Mouse (Mus musculus): ENCODE results near the gene Ehbp1. TPM values are rescaled to one million over a fixed set of nuclear protein-coding genes. Genes with fewer than 3 reads are reported as not detected.

The Ehbp1 gene
- polyA plus RNA-seq, 1 experiment from 2014 or later: 6.7 TPM

GRCm38 (mm10) chr11:22206611-22207010 is 135.5 kb downstream of the Ehbp1 start:
- Histone ChIP-seq H3K4me1 (no peaks in the 10 kb centered on the region), H3K36me3 (replicated peaks) (no peaks in the 10 kb centered on the region), H3K27ac (replicated peaks) (no peak overlapping the region), H3K9me3 (no peaks in the 10 kb centered on the region), H3K27me3 (replicated peaks; ENCODE audit: low read depth, poor library complexity, severe bottlenecking) (no peaks in the 10 kb centered on the region), H3K4me3 (no peak overlapping the region)
- 60% methylated on average over 1 of the region's 1 CpGs for WGBS
- DNase-seq (ENCODE audit: low spot score): no peak

DNA sequence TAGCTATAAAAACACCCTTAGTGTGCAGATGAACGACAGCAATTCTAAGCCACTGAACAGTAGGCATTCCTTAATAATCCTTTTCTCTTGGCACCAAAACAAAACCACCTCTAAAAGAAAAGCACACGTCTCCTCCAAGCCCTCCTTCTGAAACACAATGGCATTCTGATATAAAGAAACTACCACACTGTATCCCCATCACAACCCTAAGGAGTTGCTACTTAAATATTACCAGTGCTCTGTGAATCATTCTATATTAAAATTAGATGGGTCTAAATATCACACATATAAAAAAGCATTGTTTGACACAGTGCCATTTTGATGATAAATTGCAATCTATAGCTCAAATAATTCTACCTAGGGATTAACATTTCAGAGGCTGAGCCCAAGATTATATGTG is 135.9 kb downstream of the Ehbp1 start:
- H3K4me1 ChIP-seq: no peaks in the 10 kb centered on the region
- H3K4me3 ChIP-seq: no peak overlapping the region
- H3K9me3 ChIP-seq: no peaks in the 10 kb centered on the region
- WGBS: 59% methylated on average over 2 of the region's 2 CpGs
- DNase-seq (ENCODE audit: low spot score): no peak
- H3K27me3 ChIP-seq (replicated peaks; ENCODE audit: low read depth, poor library complexity, severe bottlenecking): no peaks in the 10 kb centered on the region
- H3K36me3 ChIP-seq (replicated peaks): no peaks in the 10 kb centered on the region
- H3K27ac ChIP-seq (replicated peaks): no peak overlapping the region

DNA sequence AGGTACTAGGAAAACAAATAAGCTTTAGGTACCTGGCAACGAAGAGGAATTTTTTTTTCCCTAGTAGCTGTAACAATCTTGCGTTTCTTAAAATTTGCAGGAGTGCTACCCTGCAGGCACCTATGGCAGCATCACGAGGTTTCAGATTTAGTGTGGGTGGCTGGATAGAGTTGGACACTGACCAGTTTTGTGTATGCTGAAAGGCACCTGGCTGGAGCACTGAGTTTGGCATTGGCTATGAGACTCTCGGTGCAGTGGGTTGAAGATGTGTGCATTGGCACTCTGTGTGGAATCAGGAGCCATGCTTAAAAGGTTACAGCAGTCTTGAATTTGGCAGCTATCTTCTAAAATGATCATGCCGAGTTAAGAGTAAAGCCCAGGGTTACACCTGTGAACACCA is 138.7 kb downstream of the Ehbp1 start:
- H3K27ac ChIP-seq (replicated peaks): no peak overlapping the region
- H3K4me3 ChIP-seq: no peak overlapping the region
- no peaks in the 10 kb centered on the region for H3K36me3 ChIP-seq (replicated peaks)
- H3K4me1 ChIP-seq: peaks cover 12% of the 10 kb centered on the region
- H3K27me3 ChIP-seq (replicated peaks; ENCODE audit: low read depth, poor library complexity, severe bottlenecking): no peaks in the 10 kb centered on the region
- 91% methylated on average over 5 of the region's 5 CpGs for WGBS
- DNase-seq (ENCODE audit: low spot score): no peak
- no peaks in the 10 kb centered on the region for H3K9me3 ChIP-seq

GRCm38 (mm10) chr11:22201125-22201524 is 141.0 kb downstream of the Ehbp1 start:
- Histone ChIP-seq H3K27ac (replicated peaks) (no peak overlapping the region), H3K27me3 (replicated peaks; ENCODE audit: low read depth, poor library complexity, severe bottlenecking) (no peaks in the 10 kb centered on the region), H3K9me3 (no peaks in the 10 kb centered on the region), H3K4me1 (peaks cover 18% of the 10 kb centered on the region), H3K4me3 (no peak overlapping the region), H3K36me3 (replicated peaks) (no peaks in the 10 kb centered on the region)
- DNase-seq (ENCODE audit: low spot score): no peak
- 88% methylated on average over 8 of the region's 8 CpGs for WGBS

GRCm38 (mm10) chr11:22199881-22200280 is 142.2 kb downstream of the Ehbp1 start:
- Histone ChIP-seq H3K27ac (replicated peaks) (no peak overlapping the region), H3K4me3 (no peak overlapping the region), H3K27me3 (replicated peaks; ENCODE audit: low read depth, poor library complexity, severe bottlenecking) (no peaks in the 10 kb centered on the region), H3K4me1 (peaks cover 18% of the 10 kb centered on the region), H3K36me3 (replicated peaks) (no peaks in the 10 kb centered on the region), H3K9me3 (no peaks in the 10 kb centered on the region)
- no peak for DNase-seq (ENCODE audit: low spot score)
- 53% methylated on average over 3 of the region's 3 CpGs for WGBS

DNA sequence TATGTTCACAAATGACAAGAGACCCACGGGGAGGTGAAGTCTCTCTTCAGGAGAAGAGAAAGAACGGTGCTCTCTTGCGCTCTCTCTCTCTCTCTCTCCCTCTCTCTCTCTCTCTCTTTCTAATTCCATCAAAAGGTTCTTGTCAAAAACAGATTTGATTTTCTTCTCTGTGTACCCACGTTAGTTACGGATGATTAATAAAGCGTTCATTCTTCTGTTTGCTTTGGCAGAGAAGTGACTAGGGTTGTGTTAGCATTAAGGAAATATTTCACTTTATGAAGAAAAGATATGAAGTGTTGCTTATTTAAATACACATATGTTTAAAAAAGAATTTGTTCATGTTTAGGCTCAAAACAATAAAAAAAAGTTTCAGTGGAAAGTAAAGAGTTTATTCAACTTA is 143.7 kb downstream of the Ehbp1 start:
- DNase-seq (ENCODE audit: low spot score): no peak
- no peaks in the 10 kb centered on the region for H3K9me3 ChIP-seq
- peaks cover 18% of the 10 kb centered on the region for H3K4me1 ChIP-seq
- H3K36me3 ChIP-seq (replicated peaks): no peaks in the 10 kb centered on the region
- 62% methylated on average over 6 of the region's 6 CpGs for WGBS
- H3K27me3 ChIP-seq (replicated peaks; ENCODE audit: low read depth, poor library complexity, severe bottlenecking): no peaks in the 10 kb centered on the region
- no peak overlapping the region for H3K27ac ChIP-seq (replicated peaks)
- no peak overlapping the region for H3K4me3 ChIP-seq

GRCm38 (mm10) chr11:22197935-22198334 is 144.2 kb downstream of the Ehbp1 start:
- Histone ChIP-seq H3K9me3 (no peaks in the 10 kb centered on the region), H3K27ac (replicated peaks) (no peak overlapping the region), H3K4me1 (peaks cover 18% of the 10 kb centered on the region), H3K36me3 (replicated peaks) (no peaks in the 10 kb centered on the region), H3K4me3 (no peak overlapping the region), H3K27me3 (replicated peaks; ENCODE audit: low read depth, poor library complexity, severe bottlenecking) (no peaks in the 10 kb centered on the region)
- no peak for DNase-seq (ENCODE audit: low spot score)
- 73% methylated on average over 6 of the region's 6 CpGs for WGBS

DNA sequence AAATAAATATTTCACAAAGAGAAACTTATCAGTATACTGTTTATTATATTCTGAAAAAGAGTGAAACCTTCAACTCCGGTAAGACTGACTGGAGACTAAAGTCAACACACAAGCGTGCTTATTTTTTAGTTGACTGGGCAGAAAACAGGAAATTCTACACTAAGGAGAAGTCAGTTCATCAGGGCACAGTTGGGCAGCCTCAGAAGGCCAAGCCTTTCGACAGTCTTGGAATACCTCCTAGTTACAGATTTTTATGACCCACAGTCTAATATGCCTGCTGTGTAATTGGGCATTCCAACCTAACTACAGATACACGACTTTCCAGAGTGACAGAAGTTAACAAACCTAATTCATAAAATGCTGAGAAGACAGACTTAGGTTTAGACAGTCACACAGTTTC is 145.3 kb downstream of the Ehbp1 start:
- 77% methylated on average over 4 of the region's 4 CpGs for WGBS
- H3K4me1 ChIP-seq: peaks cover 18% of the 10 kb centered on the region
- no peaks in the 10 kb centered on the region for H3K9me3 ChIP-seq
- no peak overlapping the region for H3K4me3 ChIP-seq
- no peaks in the 10 kb centered on the region for H3K27me3 ChIP-seq (replicated peaks; ENCODE audit: low read depth, poor library complexity, severe bottlenecking)
- no peaks in the 10 kb centered on the region for H3K36me3 ChIP-seq (replicated peaks)
- no peak for DNase-seq (ENCODE audit: low spot score)
- no peak overlapping the region for H3K27ac ChIP-seq (replicated peaks)

GRCm38 (mm10) chr11:22194607-22195006 is 147.5 kb downstream of the Ehbp1 start:
- no peaks in the 10 kb centered on the region for H3K36me3 ChIP-seq (replicated peaks)
- no peak overlapping the region for H3K4me3 ChIP-seq
- 76% methylated on average over 3 of the region's 3 CpGs for WGBS
- H3K27me3 ChIP-seq (replicated peaks; ENCODE audit: low read depth, poor library complexity, severe bottlenecking): no peaks in the 10 kb centered on the region
- no peaks in the 10 kb centered on the region for H3K9me3 ChIP-seq
- H3K4me1 ChIP-seq: peaks cover 13% of the 10 kb centered on the region
- no peak overlapping the region for H3K27ac ChIP-seq (replicated peaks)
- DNase-seq (ENCODE audit: low spot score): no peak

- Histone ChIP-seq H3K27me3 (replicated peaks; ENCODE audit: low read depth, poor library complexity, severe bottlenecking) (no peaks in the 10 kb centered on the region), H3K4me3 (no peak overlapping the region), H3K9me3 (no peaks in the 10 kb centered on the region), H3K27ac (replicated peaks) (no peak overlapping the region), H3K36me3 (replicated peaks) (no peaks in the 10 kb centered on the region), H3K4me1 (no peaks in the 10 kb centered on the region)
- DNase-seq (ENCODE audit: low spot score): no peak
- WGBS: 75% methylated on average over 3 of the region's 3 CpGs
Observed at GRCm38 (mm10) chr11:22190576-22190975, 151.5 kb downstream of the Ehbp1 start.

DNA sequence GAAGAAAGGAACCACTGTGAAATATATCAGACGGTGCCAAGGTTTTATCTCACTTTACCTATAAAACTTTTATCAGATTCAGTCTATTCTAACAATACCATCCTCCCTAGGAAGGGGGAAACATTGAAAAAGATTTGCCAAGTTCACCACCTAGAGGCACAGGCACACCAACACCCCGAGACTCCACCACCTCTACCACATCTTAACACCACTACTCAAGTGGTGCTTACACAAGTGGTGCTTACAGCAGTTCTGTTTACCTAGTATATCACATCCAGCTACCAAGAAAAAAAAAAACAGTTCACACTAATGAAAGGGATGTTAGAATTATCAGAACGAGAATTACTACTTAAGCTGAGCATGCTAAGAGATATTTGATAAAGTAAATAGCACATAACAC is 152.1 kb downstream of the Ehbp1 start:
- Histone ChIP-seq H3K9me3 (no peaks in the 10 kb centered on the region), H3K4me1 (no peaks in the 10 kb centered on the region), H3K36me3 (replicated peaks) (no peaks in the 10 kb centered on the region), H3K27me3 (replicated peaks; ENCODE audit: low read depth, poor library complexity, severe bottlenecking) (no peaks in the 10 kb centered on the region), H3K4me3 (no peak overlapping the region), H3K27ac (replicated peaks) (no peak overlapping the region)
- DNase-seq (ENCODE audit: low spot score): no peak
- WGBS: 86% methylated on average over 3 of the region's 3 CpGs

GRCm38 (mm10) chr11:22181530-22182501 is 160.3 kb downstream of the Ehbp1 start:
- no peaks in the 10 kb centered on the region for H3K36me3 ChIP-seq (replicated peaks)
- H3K27me3 ChIP-seq (replicated peaks; ENCODE audit: low read depth, poor library complexity, severe bottlenecking): no peaks in the 10 kb centered on the region
- no peaks in the 10 kb centered on the region for H3K9me3 ChIP-seq
- no peaks in the 10 kb centered on the region for H3K4me1 ChIP-seq
- no peak overlapping the region for H3K4me3 ChIP-seq
- WGBS: 91% methylated on average over 8 of the region's 8 CpGs
- no peak for DNase-seq (ENCODE audit: low spot score)
- no peak overlapping the region for H3K27ac ChIP-seq (replicated peaks)

DNA sequence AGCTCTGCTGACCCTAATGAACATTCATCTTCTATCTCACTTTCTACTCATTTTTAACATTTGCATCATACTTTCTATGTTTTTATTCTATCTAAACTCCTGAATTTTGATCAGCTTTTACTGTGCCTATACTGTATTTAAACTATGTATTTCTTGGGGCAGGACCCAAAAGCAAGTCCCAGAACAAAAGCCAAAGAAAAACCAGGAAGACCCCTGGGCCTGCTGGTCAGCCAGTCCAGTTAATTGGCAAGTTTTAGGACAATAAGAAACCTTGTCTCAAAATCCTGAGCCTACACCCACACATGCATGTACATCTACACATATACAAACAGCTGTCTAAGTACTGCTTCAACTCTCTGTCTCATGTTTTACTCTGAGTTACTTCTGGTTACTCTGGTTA is 161.9 kb downstream of the Ehbp1 start:
- no peak overlapping the region for H3K4me3 ChIP-seq
- no peaks in the 10 kb centered on the region for H3K4me1 ChIP-seq
- H3K36me3 ChIP-seq (replicated peaks): no peaks in the 10 kb centered on the region
- no peaks in the 10 kb centered on the region for H3K27me3 ChIP-seq (replicated peaks; ENCODE audit: low read depth, poor library complexity, severe bottlenecking)
- no peak for DNase-seq (ENCODE audit: low spot score)
- no peak overlapping the region for H3K27ac ChIP-seq (replicated peaks)
- no peaks in the 10 kb centered on the region for H3K9me3 ChIP-seq
